Mouse (Mus musculus) Muller cell, postnatal 12 days (primary cell): ENCODE data around the gene Kalrn.

ENCODE experiments used
- DNase-seq: peaks from one replicate; pipeline ENCODE4 v3.0.0-alpha.2; 2015; ENCODE audit errors: inconsistent ontology term

Gene Kalrn

GRCm38 (mm10) chr16:34192959-34193842 lies 380.1 kb downstream of the Kalrn start:
- DNase-seq = peak; percentile 21

DNA sequence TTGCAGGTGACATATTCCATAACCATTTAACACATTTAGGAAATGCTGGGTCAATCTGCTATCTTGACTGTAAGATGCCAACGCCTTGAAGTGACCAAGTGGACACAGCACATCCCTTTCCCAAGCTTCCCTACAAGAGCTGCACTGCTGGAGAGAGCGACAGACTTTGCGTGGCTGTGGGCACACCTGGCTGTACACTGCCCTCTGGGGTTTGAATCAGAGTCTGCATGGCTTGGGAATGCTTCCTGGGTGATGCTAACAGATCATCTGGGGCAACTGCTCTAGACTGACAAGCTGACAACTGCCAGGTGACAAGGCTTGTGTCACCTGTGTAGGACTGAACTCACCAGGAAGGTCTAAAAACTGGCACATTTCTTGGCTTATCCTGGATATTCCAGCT lies 388.6 kb downstream of the Kalrn start:
- DNase-seq = no peak

- DNase-seq = no peak
Observed at GRCm38 (mm10) chr16:34183186-34183585, 390.1 kb downstream of the Kalrn start.

- DNase-seq = no peak
Observed at GRCm38 (mm10) chr16:34175625-34176024, 397.7 kb downstream of the Kalrn start.

GRCm38 (mm10) chr16:34172572-34173181 lies 400.7 kb downstream of the Kalrn start:
- no peak for DNase-seq

- DNase-seq = no peak
Observed at GRCm38 (mm10) chr16:34167042-34167441, 406.3 kb downstream of the Kalrn start.

- peak; percentile 37 for DNase-seq
Observed at GRCm38 (mm10) chr16:34163086-34163485, 410.2 kb downstream of the Kalrn start.

- DNase-seq = peak; percentile 17
Observed at GRCm38 (mm10) chr16:34159576-34159975, 413.8 kb downstream of the Kalrn start.

DNA sequence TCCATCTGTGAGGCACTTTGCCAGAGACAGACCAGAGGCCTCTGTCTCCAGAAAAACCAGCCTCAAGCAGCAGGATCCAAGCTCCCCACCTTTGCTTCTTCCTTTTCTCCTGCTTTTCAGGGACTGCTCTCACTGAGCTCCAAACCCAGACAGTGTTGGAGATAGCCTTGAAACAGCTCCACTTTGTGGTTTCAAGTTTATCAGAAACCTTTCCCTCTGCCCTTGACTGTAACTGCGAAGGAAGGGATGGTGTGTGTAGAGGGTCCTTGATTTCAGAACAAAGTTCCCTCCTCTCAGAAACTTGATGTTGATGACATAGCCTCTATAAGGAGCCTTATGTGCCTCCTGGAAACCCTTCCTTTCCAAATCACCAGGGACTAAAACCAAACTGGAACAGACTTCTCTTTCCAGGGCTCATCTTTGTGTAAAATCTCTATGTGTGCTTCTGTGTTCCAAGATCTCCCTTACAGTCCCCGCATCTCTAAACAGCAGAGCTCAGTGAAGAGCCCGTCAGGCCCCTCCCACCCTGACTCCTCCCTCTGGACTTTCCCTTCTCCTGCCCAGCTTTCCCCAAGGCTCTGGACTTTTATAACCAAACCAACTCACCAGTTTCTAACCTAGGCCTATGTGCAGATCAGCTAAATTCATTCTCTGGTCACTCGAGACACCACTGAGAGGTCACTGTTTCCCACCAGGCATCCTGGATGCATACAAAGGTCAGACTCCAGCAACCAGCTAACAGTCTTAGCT lies 415.8 kb downstream of the Kalrn start:
- DNase-seq = no peak

GRCm38 (mm10) chr16:34155696-34156095 lies 417.6 kb downstream of the Kalrn start:
- no peak for DNase-seq

DNA sequence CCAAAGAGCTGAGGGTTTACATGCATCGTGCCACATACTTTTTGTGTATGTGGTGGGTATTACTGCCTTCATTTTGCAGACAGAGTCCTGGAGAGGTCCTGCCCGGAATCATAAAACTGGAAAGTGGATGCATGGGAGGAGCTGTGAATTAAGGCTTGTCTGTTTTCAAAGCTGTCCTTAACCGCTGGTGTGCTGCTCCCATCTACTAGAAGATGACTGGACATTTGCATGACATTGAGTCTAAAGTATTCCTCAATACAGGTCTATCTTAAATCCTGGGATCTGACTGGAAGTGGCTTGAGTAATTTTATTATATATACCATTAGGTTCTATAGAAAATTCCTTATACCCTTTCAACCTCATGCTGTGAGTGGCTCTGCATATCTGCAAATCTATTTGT lies 418.4 kb downstream of the Kalrn start:
- no peak for DNase-seq

- DNase-seq = no peak
Observed at GRCm38 (mm10) chr16:34151528-34152071, 421.7 kb downstream of the Kalrn start.

- DNase-seq = no peak
Observed at GRCm38 (mm10) chr16:34141670-34142069, 431.7 kb downstream of the Kalrn start.

DNA sequence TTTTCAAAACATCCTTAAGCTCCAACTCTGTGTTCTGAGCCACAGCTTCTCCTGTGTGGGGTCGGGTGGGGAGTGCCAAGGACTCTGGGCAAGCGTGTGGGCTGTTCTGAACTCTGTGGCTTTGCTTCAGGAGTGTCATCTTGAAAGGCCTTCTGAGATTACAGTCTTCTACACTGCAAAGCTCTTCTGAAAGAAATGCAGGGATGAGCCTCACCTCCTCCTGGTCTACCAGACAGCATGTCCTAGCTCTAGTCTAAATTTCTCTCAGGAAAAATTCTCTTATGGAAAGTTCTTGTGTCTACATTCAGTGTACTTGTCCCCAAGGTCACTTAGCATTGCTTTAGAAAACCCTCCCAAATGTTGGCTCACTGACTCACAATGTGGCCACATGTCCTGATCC lies 438.3 kb downstream of the Kalrn start:
- no peak for DNase-seq

- DNase-seq = no peak
Observed at GRCm38 (mm10) chr16:34134628-34135027, 438.7 kb downstream of the Kalrn start.

- DNase-seq = peak; percentile 66
Observed at GRCm38 (mm10) chr16:34125595-34125994, 447.7 kb downstream of the Kalrn start.

DNA sequence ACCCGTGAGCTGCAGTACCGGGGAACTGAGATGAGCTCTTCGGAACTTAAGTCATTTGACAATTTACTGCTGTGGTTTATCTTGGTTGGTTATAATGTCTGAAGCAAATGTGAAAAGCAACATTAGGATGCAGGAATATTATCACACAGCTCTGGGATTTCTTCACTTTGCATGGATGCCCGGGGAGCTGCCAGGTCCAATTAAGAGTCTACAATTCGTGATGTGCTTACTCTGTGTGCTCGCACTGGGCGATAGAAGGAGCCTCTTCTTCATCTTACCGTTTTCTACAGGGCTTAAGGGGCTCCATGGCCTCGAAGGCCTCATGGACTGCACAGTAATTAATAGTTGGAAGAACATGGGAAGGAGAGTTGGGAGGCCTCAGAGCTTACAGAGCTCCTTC lies 450.8 kb downstream of the Kalrn start:
- DNase-seq = peak; percentile 62

- DNase-seq = no peak
Observed at GRCm38 (mm10) chr16:34121288-34121687, 452.0 kb downstream of the Kalrn start.

GRCm38 (mm10) chr16:34120801-34121201 lies 452.5 kb downstream of the Kalrn start:
- DNase-seq = peak; percentile 43

DNA sequence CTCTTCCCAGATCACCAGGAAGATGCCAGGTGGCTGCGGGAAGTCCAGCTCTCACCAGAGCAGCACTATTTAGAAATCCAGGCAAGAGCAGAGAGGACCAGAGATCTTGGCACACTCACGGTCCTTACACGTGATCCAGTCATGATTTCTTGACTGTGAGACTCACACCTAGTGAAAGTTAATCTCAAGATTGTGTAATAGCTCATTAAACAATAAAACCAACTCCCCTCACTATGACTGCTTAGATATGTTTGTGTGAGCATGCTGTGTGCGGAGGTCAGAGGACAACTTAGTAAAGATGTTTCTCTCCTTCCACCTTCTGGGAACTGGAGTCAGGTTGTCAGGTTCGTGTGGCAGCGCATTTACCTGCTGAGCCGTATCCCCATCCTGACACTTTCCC lies 453.5 kb downstream of the Kalrn start:
- no peak for DNase-seq

DNA sequence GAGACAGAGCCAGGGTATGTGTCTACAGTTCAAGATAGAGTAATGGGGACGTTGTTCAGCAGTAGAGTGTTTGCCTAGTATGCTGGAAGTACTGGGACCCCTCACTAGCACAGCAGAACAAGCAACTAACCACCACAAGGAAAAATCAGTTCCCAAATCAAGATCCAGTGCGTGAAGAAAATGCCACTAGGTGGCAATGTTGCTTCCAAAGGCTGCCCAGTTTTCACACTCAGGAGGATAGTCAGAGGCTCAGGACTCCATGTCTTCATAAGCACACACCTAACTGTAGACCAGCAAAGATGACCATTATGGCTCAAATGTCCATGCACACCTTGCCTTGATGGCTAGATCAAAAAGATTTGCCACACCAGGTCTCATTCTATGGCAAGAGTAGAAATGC lies 454.0 kb downstream of the Kalrn start:
- no peak for DNase-seq

DNA sequence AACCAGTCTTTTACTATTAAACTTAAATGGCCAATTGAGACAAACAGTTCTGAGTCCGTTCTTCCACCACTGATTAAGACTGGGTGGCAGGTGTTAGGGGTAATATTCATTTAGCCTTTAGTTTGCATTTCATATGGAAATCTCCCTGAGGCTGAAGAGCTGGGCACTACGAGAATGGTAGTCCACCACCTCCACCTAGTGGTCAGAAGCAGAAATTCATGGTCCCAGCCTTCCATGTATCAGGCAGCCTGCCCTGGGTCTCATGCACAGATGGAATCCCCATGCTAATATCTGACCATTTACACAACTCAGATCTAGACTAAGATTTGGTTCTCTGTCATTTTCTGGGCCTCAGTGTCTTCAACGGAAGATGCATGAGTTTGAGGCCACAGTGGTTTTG lies 458.7 kb downstream of the Kalrn start:
- DNase-seq = peak; percentile 53
